Mouse (Mus musculus) testis, adult 2 months (tissue): ENCODE data around the gene Pacs1. TPM values are rescaled to one million over a fixed set of nuclear protein-coding genes. Genes with fewer than 3 reads are reported as not detected.
A peak's percentile ranks its signal among the peaks of the same experiment; 100 is the strongest.

Source experiments
- H3K27ac ChIP-seq: fragments of 200-500 bp; 2 replicates; pipeline ENCODE4 v1.5.1; 2012; ENCODE audit warnings: low read depth, low read length; ENCODE audit not compliant: control insufficient read depth, insufficient read depth
- H3K27me3 ChIP-seq: fragments of 200-500 bp; 2 replicates; pipeline ENCODE4 v1.6.1; 2012; ENCODE audit warnings: mild to moderate bottlenecking, low read length, moderate library complexity; ENCODE audit not compliant: control insufficient read depth, insufficient read depth
- H3K36me3 ChIP-seq: fragments of 200-500 bp; 2 replicates; pipeline ENCODE4 v1.6.1; 2012; ENCODE audit warnings: mild to moderate bottlenecking, low read length; ENCODE audit not compliant: control insufficient read depth, insufficient read depth
- H3K4me1 ChIP-seq: fragments of 200-500 bp; 2 replicates; pipeline ENCODE4 v1.6.1; 2012; ENCODE audit warnings: low read length; ENCODE audit not compliant: control insufficient read depth, insufficient read depth
- H3K4me3 ChIP-seq: fragments of 200-500 bp; 2 replicates; pipeline ENCODE4 v1.5.1; 2012; ENCODE audit warnings: low read depth, mild to moderate bottlenecking, low read length, moderate library complexity, mixed read lengths; ENCODE audit not compliant: control insufficient read depth
- CTCF ChIP-seq: fragments of 200-500 bp; IDR thresholded peaks from 2 replicates; pipeline ENCODE4 v1.5.1; 2012; ENCODE audit warnings: low read depth, mild to moderate bottlenecking, inconsistent platforms, low read length, moderate library complexity; ENCODE audit not compliant: control insufficient read depth, insufficient read depth, insufficient replicate concordance
- POLR2A ChIP-seq: fragments of 200-500 bp; IDR thresholded peaks from 2 replicates; pipeline ENCODE4 v1.6.1; 2012; ENCODE audit warnings: low read depth, mild to moderate bottlenecking, inconsistent platforms, low read length, moderate library complexity; ENCODE audit not compliant: control insufficient read depth
- polyA plus RNA-seq: library from polyadenylated mRNA; depleted of rRNA; stranded (reverse); fragments of >200 nt; gene quantifications from 2 replicates; pipeline ENCODE4 v1.2.3, GENCODE M21; 2012

Pacs1 gene
- polyA plus RNA-seq, 1 experiment: 169 TPM

- peaks cover 15% of the 10 kb centered on the region for H3K4me1 ChIP-seq
- H3K4me3 ChIP-seq: peak within 1 kb of the TSS; percentile 9; the same call in 1 of the 2 replicates
- H3K36me3 ChIP-seq: no peaks in the 10 kb centered on the region; the same call in 1 of the 2 replicates
- no peak within 1 kb of the TSS for H3K27ac ChIP-seq
- TF ChIP-seq POLR2A (no peak), CTCF (no peak)
- H3K27me3 ChIP-seq: no peaks in the 10 kb centered on the region; the same call in none of the 2 replicates
These were observed 25.2 kb upstream of the Pacs1 start, which contains the start of gene Gal3st3 for GRCm38 (mm10) chr19:5297903-5298800. Gene Gal3st3, plus strand, starts transcription at chr19:5298331.

DNA sequence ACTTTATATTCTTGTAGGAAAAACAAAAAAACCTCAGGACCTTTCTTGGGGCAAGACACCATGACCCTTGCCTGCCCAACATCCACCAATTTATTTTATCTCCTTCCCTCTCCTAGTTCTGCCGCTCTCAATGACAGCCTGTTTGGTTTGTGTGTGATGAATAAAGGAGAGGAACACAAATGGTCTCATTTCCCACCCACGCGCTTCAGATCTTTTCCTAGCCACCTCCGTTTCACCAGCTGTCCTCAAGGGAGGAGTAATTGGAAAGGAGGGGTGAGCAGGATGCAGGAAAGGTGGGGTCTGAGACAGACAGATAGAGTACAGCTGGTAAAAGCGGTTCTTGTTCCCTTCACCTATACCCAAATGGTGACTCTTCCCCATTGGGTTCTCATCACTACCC lies 23.7 kb upstream of the Pacs1 start:
- Histone ChIP-seq H3K36me3 (no peaks in the 10 kb centered on the region; the same call in none of the 2 replicates), H3K27ac (no peak overlapping the region), H3K27me3 (no peaks in the 10 kb centered on the region; the same call in none of the 2 replicates), H3K4me1 (peaks cover 17% of the 10 kb centered on the region), H3K4me3 (no peak overlapping the region)
- no peak for TF ChIP-seq CTCF
- no peak for TF ChIP-seq POLR2A

- Histone ChIP-seq H3K27ac (peak overlapping the region; percentile 68), H3K36me3 (peaks cover 2% of the 10 kb centered on the region), H3K4me1 (peaks cover 17% of the 10 kb centered on the region), H3K4me3 (peak overlapping the region; percentile 99), H3K27me3 (no peaks in the 10 kb centered on the region; the same call in none of the 2 replicates)
- TF ChIP-seq CTCF: no peak
- TF ChIP-seq POLR2A: no peak
These were observed 22.8 kb upstream of the Pacs1 start for GRCm38 (mm10) chr19:5295736-5296075.

- Histone ChIP-seq H3K4me1 (peaks cover 17% of the 10 kb centered on the region), H3K36me3 (peaks cover 4% of the 10 kb centered on the region), H3K4me3 (peak within 1 kb of the TSS; percentile 99), H3K27me3 (no peaks in the 10 kb centered on the region; the same call in none of the 2 replicates), H3K27ac (peak within 1 kb of the TSS; percentile 98)
- TF ChIP-seq CTCF: peak; percentile 71; the same call in 1 of the 2 replicates
- peak; percentile 85 for TF ChIP-seq POLR2A
These were observed 22.2 kb upstream of the Pacs1 start, which contains the start of gene Sf3b2 for GRCm38 (mm10) chr19:5294972-5295735. Gene Sf3b2, minus strand, starts transcription at chr19:5295455.

DNA sequence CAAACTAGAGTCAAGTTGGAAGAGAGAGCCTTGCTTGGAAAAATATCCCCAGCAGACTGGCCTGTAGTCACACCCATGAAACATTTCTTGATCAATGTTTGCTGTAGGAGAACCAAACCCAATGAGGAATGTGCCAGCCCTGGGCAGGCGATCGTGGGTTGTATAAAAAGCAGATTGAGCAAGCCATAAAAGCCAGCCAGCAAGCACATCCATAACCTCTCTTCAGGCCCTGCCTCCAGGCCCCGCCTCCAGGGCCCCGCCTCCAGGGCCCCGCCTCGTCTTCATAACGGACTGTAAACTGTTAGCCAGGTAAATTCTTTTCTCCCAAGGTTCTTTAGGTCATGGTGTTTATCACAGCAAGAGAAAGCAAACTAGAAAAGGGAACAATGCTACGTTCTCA lies 5.5 kb upstream of the Pacs1 start:
- Histone ChIP-seq H3K27ac (no peak overlapping the region), H3K27me3 (no peaks in the 10 kb centered on the region), H3K4me3 (no peak overlapping the region), H3K4me1 (peaks cover 2% of the 10 kb centered on the region), H3K36me3 (peaks cover 5% of the 10 kb centered on the region)
- TF ChIP-seq CTCF (no peak), POLR2A (no peak)

DNA sequence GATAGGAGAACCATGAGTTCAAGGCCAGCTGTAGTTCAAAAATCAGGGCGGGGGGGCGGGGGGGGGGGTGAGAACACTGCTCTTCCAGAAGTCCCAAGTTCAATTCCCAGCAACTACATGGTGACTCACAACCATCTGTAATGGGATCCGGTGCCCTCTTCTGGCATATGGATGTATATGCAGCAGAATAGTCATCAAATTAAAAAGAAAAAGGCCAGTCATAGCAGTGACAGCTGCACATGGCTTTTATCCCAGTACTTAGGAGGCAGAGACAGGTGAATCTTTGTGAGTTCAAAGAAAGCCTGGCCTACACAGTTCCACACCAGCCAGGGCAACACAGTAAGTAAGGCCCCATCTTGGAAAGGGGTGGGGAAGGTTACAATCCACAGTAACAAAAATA lies 4.2 kb upstream of the Pacs1 start:
- no peak overlapping the region for H3K4me3 ChIP-seq
- H3K27ac ChIP-seq: no peak overlapping the region
- peaks cover 5% of the 10 kb centered on the region for H3K36me3 ChIP-seq
- peaks cover 8% of the 10 kb centered on the region for H3K4me1 ChIP-seq
- H3K27me3 ChIP-seq: no peaks in the 10 kb centered on the region
- TF ChIP-seq POLR2A (no peak), CTCF (no peak)

DNA sequence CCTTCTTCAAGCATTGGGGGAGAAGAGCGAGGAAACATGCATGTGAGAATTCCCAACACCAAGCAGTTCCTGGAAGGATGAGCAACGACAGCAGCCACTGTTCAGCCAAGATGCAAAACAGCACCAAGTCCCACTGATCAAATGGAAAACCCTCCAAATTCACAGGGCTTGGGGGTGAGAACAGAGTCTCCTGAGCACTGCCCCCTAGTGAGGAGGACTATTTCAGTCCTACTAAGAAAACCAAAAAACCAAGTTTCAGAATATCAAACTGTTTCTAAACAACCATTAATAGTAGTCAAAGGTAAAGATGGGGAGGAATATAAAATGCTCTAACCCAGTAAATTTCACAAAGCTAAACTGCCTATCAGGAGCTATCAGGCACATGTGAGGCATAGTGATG lies 3.6 kb upstream of the Pacs1 start:
- H3K4me1 ChIP-seq: peaks cover 10% of the 10 kb centered on the region
- no peak overlapping the region for H3K4me3 ChIP-seq
- no peak for TF ChIP-seq CTCF
- TF ChIP-seq POLR2A: no peak
- H3K27ac ChIP-seq: no peak overlapping the region
- H3K36me3 ChIP-seq: peaks cover 5% of the 10 kb centered on the region
- H3K27me3 ChIP-seq: no peaks in the 10 kb centered on the region
